Mouse (Mus musculus) mesoderm, embryonic 11.5 days (tissue): ENCODE data around the gene Cks1brt.
A peak's percentile ranks its signal among the peaks of the same experiment; 100 is the strongest.
"Not testable (repeated sequence)": the region's sequence is repeated elsewhere in the genome, so short reads cannot be mapped to it uniquely, and the experiment has no call there.

Experiments
- DNase-seq: peaks from one replicate; pipeline ENCODE4 v3.0.0-alpha.2; 2012; ENCODE audit warnings: low read depth, low spot score

Cks1brt gene

DNA sequence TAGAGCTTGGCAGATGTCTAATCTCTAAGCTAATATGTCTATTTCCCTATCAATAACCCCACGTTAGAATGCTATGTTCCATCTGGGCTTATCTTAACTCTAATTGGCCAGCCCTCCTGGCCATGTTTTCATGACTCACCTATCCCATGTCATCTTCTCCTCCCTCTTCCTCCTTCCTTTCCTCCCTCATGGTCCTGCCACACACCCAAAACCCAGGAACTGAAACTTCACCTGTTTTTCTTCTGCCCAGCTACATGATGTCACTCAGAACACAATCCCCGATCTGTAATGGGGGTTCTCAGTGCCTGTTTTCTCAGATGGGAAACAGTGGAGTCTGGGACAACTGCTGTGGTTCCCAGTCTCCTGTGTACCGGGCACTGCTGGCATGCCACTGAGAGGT lies at the start of gene Cks1brt:
Cks1brt (plus strand) TSS at position 301 of the 400 bp plus-strand sequence.
- DNase-seq, result no peak

DNA sequence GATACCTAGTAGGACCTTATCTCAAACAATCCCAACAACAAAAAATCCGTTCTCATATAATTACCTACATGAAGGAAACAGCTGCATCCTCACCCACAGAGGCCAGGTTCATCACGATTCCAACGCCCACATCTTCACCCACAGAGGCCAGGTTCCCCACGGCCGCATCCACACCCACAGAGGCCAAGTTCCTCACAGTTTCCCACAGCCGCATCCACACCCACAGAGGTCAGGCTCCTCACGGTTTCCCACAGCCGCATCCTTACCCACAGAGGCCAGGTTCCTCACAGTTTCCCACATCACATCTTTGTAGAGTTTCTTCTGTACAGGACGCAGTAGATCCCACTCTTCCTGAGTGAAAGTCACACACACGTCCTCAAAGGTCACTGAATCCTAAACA lies 38.5 kb upstream of the Cks1brt start:
- DNase-seq, result no peak

DNA sequence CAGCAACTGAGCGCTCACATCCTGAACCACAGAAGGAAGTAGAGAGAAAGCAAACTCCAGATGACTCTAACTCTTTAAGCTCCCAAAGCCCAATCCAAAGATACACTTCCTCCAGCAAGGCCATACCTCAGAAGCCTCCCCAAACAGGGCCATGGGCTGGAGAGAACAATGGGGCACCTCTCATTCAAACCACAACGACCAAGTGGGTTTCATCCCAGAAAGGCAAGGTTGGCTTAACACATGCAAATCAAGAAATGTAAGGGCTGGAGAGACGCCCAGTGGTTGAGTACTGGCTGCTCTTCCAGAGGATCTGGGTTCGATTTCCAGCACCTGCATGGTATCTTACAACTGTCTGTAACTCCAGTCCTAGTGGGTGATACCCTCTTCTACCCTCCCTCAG lies 36.2 kb upstream of the Cks1brt start:
- DNase-seq, result no peak

DNA sequence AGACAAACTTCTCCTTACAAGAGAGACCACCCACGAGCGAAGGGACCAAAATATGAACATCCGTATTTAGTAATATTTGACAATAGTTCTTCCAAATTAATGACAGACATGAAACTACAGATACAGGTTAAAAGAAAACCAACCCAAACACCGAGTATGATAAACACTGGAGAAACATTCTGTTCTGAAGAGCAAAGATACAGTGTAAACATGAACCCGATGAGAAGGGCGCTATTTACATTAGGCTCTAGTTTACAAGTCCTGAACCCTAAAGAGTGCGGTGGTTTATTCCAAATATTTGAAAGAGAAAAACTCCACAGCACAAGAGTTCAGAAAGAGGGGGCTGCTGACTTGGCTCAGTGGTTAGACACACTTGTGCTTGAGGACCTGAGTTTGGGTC lies 34.7 kb upstream of the Cks1brt start:
- no peak for DNase-seq

GRCm38 (mm10) chr8:85119052-85119981 lies 32.4 kb upstream of the Cks1brt start:
- DNase-seq, result peak; percentile 77

DNA sequence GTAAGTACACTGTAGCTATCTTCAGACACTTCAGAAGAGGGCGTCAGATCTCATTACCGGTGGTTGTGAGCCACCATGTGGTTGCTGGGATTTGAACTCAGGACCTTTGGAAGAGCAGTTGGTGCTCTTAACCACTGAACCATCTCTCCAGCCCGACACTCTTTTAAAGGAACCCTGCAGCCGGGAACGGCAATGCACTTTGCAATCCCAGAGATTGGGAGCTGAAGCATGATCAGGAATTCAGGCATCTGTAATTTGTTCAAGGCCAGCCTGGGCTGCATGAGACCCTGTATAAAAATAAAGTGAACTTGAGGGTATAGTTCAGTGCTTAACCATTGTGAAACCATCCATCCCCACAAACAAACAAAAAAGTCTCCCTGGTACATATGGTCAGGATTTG lies 31.5 kb upstream of the Cks1brt start:
- DNase-seq, result not testable (repeated sequence)

DNA sequence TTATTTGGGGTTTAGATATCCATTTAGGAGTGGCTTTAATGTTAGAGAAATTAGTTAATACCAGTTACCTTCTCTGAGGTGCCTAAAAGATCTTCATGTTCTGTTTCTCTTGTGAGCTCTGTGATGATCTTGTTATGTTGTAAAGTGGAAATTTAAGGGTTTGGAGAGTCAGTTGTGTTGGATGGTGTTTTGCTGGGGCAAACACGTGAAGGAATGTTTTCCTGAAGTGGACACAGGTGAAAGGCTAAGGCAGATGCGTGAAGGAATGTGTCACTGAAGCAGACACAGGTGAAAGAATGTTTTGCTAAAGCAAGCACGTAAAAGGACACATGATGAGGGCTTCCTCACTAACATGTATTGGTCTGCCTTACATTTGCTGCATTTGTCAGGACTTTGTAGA lies 28.7 kb upstream of the Cks1brt start, which contains the start of gene Zfp791:
Zfp791 (minus strand) TSS at position 101 of the 400 bp plus-strand sequence.
- DNase-seq, result no peak

DNA sequence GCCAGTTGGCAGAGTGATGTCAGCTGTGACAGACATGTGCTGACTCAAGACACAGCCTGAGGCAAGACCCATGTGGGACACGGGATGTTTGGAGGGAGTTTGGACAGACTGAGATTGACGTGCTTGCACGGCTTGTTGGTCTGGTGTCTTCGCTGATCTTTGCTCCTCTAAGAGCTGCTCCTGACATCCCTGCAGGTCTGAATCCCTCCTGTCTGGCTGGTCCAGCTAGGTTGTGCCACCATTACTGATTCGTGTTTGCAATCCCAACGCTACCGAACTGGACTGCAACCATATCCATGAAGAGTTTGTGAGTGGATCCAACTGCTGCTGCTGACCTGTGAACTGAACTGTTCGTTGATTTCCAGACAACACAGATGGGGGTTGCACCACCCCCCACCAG lies 28.0 kb upstream of the Cks1brt start:
- no peak for DNase-seq

DNA sequence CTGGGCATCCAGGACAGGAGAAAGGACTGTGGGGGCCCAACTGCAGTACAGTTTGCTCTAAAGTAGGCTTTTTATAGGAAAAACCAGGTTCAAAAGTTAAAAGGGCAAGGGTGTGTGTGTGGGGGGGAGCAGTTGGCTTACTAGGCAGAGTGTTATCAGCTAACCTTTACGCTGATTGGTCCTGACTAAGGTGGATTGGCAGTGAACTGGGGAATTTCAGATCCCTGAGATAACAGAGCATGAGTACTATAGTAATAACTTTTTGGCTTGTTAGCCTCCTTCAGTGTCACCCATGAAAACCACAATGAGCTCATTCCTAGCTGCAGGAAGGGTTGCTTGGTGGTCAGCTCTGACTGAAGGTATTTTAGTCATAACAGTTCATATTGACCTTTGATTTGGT lies 19.4 kb upstream of the Cks1brt start:
- no peak for DNase-seq

- not testable (repeated sequence) for DNase-seq
Observed at GRCm38 (mm10) chr8:85135690-85136089, 16.0 kb upstream of the Cks1brt start.

DNA sequence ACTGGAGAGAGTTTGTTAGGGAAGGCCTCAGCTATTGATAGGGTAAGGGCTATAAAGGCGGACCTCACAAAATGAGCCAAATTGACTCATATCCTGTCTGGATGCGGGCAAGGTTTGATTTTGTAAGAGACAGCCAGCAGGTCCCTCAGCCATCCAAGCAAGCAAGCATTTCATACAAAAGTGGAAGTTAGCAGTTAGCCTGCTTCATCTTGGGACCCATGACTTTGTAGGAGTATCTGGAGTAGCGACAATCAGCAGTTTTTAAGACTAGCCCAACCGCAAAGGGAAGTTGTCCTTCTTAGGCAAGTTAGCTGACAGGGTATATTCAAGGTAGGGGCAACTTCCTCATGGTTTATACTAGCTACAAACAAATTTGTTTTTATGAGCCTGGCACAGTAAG lies 9.2 kb upstream of the Cks1brt start:
- no peak for DNase-seq

- peak; percentile 48 for DNase-seq
Observed at GRCm38 (mm10) chr8:85171291-85171690, 19.6 kb downstream of the Cks1brt start.

GRCm38 (mm10) chr8:85175892-85176291 lies 24.2 kb downstream of the Cks1brt start:
- no peak for DNase-seq

DNA sequence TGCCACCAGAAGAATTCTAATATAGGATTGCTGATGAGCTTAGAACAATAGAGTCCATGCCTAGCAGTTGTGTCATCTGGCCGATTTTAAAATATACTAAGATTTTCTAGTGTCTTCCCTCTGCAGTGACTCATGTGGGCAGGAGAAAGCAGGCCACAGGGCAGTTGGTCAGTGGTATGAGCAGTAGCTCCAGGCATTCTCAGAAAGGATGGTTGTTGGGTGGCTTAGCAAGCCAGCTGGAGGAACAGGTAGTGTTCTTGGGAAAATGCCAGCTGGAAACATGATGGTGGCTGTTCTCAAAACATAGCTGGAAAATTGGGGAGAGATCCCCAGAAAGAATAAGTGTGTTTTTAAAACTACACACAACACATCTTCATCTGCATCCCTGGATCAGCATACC lies 40.6 kb downstream of the Cks1brt start:
- DNase-seq, result no peak

DNA sequence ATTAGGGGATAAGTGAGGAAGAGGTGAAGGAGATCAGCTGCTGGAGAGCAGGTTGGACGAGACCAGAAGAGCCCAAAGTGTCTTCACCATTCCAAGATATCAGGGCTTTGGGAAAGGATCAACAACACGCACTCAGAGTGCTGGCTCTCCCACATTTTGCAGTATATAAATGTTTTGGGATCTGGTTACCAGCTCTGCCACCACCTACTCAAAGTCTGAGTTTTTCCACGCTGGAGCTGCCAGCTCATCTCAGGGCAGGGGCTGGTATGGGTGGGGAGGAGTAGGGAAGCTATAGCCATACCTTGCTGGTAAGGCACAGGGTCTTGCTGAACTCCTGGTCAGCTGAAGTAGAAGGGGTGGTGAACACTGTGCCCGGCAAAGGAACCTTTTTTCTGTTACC lies 68.5 kb downstream of the Cks1brt start:
- DNase-seq, result no peak

DNA sequence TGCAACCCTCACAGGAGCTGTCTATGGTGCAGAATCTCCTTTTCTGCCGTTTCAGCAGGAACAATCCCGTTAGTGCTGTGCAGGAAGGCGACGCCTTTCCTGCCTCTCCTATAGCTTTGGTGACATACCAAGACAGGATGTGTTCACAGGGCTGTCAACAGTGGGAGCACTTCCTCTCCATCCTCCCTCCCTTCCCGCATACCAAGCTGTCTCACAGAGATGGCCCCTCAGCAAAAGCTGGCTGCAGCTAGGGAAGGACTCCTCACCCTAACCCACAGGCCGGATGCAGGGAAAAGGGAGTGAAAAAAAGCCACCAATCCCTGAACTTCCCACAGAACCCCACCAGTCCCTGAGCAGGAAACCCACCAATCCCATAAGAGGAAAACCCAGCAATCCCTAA lies 69.3 kb downstream of the Cks1brt start:
- DNase-seq, result peak; percentile 19
